Mouse (Mus musculus) neural tube, embryonic 15.5 days (tissue): ENCODE measurements around the gene Rrm2. TPM values are rescaled to one million over a fixed set of nuclear protein-coding genes. Genes with fewer than 3 reads are reported as not detected.

Source experiments
- ATAC-seq: fragments of 200-750 bp; cut with Nextera tagmentation; 2 replicates; pipeline ENCODE4 v1.8.0; 2017; ENCODE audit warnings: mild to moderate bottlenecking, moderate TSS enrichment, moderate library complexity; ENCODE audit not compliant: low FRiP score
- H3K27ac ChIP-seq: fragments of 300-500 bp; sonication (generic); replicated peaks from 2 replicates; pipeline ENCODE4 v1.5.1; 2015; ENCODE audit warnings: mild to moderate bottlenecking, inconsistent platforms
- H3K27me3 ChIP-seq: fragments of 300-500 bp; sonication (generic); replicated peaks from 2 replicates; pipeline ENCODE4 v1.6.1; 2015; ENCODE audit warnings: inconsistent platforms
- H3K36me3 ChIP-seq: fragments of 300-500 bp; sonication (generic); 2 replicates; pipeline ENCODE4 v1.6.1; 2015; ENCODE audit warnings: inconsistent platforms
- H3K4me1 ChIP-seq: fragments of 300-500 bp; sonication (generic); 2 replicates; pipeline ENCODE4 v1.6.1; 2015; ENCODE audit warnings: inconsistent platforms
- H3K4me2 ChIP-seq: fragments of 300-500 bp; sonication (generic); 2 replicates; pipeline ENCODE4 v1.6.1; 2015; ENCODE audit warnings: inconsistent platforms, mild to moderate bottlenecking, moderate library complexity
- H3K4me3 ChIP-seq: fragments of 300-500 bp; sonication (generic); replicated peaks from 2 replicates; pipeline ENCODE4 v1.5.1; 2015; ENCODE audit warnings: mild to moderate bottlenecking, inconsistent platforms
- H3K9ac ChIP-seq: fragments of 300-500 bp; sonication (generic); replicated peaks from 2 replicates; pipeline ENCODE4 v1.6.1; 2015; ENCODE audit warnings: mild to moderate bottlenecking, inconsistent platforms
- H3K9me3 ChIP-seq: fragments of 300-500 bp; sonication (generic); replicated peaks from 2 replicates; pipeline ENCODE4 v1.6.1; 2016; ENCODE audit warnings: inconsistent platforms
- WGBS: fragments of 180-500 bp; shearing (Covaris S2); methylation state at CpG from one replicate; pipeline ENCODE4 v1.1.7; 2015; ENCODE audit warnings: mixed read lengths; 5-methylcytosine and 5-hydroxymethylcytosine counted together
- polyA plus RNA-seq: library from polyadenylated mRNA; unstranded; fragments of >200 nt; fragmentation: Nextera tagmentation; extraction: Ambion mirVana; gene quantifications from 2 replicates; pipeline ENCODE4 v1.2.1, GENCODE M21; 2015

Rrm2 gene
- polyA plus RNA-seq, 1 experiment from 2014 or later, result 42.1 TPM

DNA sequence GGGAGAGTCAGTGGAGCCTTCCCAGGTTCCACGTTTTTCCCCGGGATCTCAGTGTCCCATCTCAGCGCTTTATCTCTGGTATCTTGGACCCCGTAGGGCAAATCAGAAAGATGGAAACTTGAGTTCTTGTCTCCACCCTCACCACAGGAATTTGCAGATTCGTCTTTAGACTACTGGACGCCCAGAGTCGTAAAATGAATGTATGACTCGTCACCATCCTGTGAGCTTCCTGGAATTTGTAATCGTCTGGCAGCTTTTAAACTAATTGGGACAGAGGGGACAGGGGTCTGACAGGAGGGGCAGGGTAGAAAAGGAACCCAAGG is 600 bp upstream of the Rrm2 start:
- H3K9me3 ChIP-seq, result no peaks in the 10 kb centered on the region
- H3K4me3 ChIP-seq, result peak overlapping the region; percentile 79
- H3K4me2 ChIP-seq, result peak overlapping the region; percentile 87
- H3K27me3 ChIP-seq, result peaks cover 12% of the 10 kb centered on the region; the same call in 1 of the 2 replicates
- no peaks in the 10 kb centered on the region for H3K36me3 ChIP-seq
- WGBS, result under 1% methylated on average over 9 of the region's 9 CpGs
- 0 out of 2 replicates have a peak overlapping the region, but pooled peaks have one; percentile 23 for H3K9ac ChIP-seq
- ATAC-seq, result no peak
- H3K4me1 ChIP-seq, result peaks cover 25% of the 10 kb centered on the region
- H3K27ac ChIP-seq, result no peak overlapping the region

DNA sequence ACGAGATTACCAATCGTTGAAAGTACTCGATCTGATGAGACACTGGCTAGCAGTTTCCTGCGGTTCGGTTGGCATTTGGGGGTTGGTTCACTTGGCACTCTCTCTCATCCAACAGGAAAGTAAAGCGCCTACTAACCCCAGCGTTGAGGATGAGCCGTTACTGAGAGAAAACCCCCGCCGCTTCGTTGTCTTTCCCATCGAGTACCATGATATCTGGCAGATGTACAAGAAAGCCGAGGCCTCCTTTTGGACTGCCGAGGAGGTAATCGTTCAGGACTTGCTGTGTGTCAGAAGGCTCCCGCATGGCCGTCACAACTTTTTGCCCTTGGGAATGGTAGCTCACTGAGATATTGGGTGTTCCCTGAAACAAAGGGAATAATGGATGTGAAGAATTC is 780 bp downstream of the Rrm2 start:
- Histone ChIP-seq H3K4me1 (peaks cover 25% of the 10 kb centered on the region), H3K9me3 (no peaks in the 10 kb centered on the region), H3K4me2 (peak overlapping the region; percentile 87), H3K27ac (no peak overlapping the region), H3K36me3 (no peaks in the 10 kb centered on the region), H3K9ac (peak overlapping the region; percentile 68; the same call in 1 of the 2 replicates), H3K4me3 (peak overlapping the region; percentile 79), H3K27me3 (peaks cover 12% of the 10 kb centered on the region; the same call in 1 of the 2 replicates)
- under 1% methylated on average over 17 of the region's 17 CpGs for WGBS
- ATAC-seq, result no peak; the same call in 1 of the 2 replicates

GRCm38 (mm10) chr12:24709409-24709808 is 1.4 kb downstream of the Rrm2 start:
- peak overlapping the region; percentile 87 for H3K4me2 ChIP-seq
- no peaks in the 10 kb centered on the region for H3K36me3 ChIP-seq
- no peak overlapping the region for H3K27ac ChIP-seq
- H3K27me3 ChIP-seq, result peaks cover 12% of the 10 kb centered on the region; the same call in 1 of the 2 replicates
- peaks cover 25% of the 10 kb centered on the region for H3K4me1 ChIP-seq
- ATAC-seq, result no peak
- WGBS, result 21% methylated on average over 6 of the region's 6 CpGs
- H3K9me3 ChIP-seq, result no peaks in the 10 kb centered on the region
- peak overlapping the region; percentile 79 for H3K4me3 ChIP-seq
- H3K9ac ChIP-seq, result 0 out of 2 replicates have a peak overlapping the region, but pooled peaks have one; percentile 18

- no peak overlapping the region for H3K9ac ChIP-seq
- no peak for ATAC-seq
- WGBS, result 29% methylated on average over 5 of the region's 5 CpGs
These were observed 1.9 kb downstream of the Rrm2 start for GRCm38 (mm10) chr12:24709831-24710508.

GRCm38 (mm10) chr12:24710672-24711071 is 2.6 kb downstream of the Rrm2 start:
- Histone ChIP-seq H3K9ac (no peak overlapping the region), H3K4me1 (peaks cover 25% of the 10 kb centered on the region), H3K4me3 (no peak overlapping the region), H3K36me3 (no peaks in the 10 kb centered on the region), H3K27ac (0 out of 2 replicates have a peak overlapping the region, but pooled peaks have one; percentile 18), H3K27me3 (peaks cover 12% of the 10 kb centered on the region; the same call in 1 of the 2 replicates), H3K4me2 (no peak overlapping the region), H3K9me3 (no peaks in the 10 kb centered on the region)
- no peak for ATAC-seq
- WGBS, result 60% methylated on average over 5 of the region's 5 CpGs

More at GRCm38 (mm10) chr12:24709831-24710508, 1.9 kb downstream of the Rrm2 start:
- Histone ChIP-seq H3K27ac (0 out of 2 replicates have a peak overlapping the region, but pooled peaks have one; percentile 18), H3K4me3 (no peak overlapping the region), H3K9me3 (no peaks in the 10 kb centered on the region), H3K27me3 (peaks cover 12% of the 10 kb centered on the region; the same call in 1 of the 2 replicates), H3K4me2 (peak overlapping the region; percentile 87; the same call in 1 of the 2 replicates), H3K36me3 (no peaks in the 10 kb centered on the region), H3K4me1 (peaks cover 25% of the 10 kb centered on the region)

GRCm38 (mm10) chr12:24712396-24712795 is 4.4 kb downstream of the Rrm2 start:
- peaks cover 19% of the 10 kb centered on the region for H3K4me1 ChIP-seq
- peaks cover 2% of the 10 kb centered on the region; the same call in 1 of the 2 replicates for H3K27me3 ChIP-seq
- no peak overlapping the region for H3K9ac ChIP-seq
- no peak for ATAC-seq
- WGBS, result 89% methylated on average over 8 of the region's 8 CpGs
- H3K4me2 ChIP-seq, result no peak overlapping the region
- no peak overlapping the region for H3K27ac ChIP-seq
- H3K4me3 ChIP-seq, result no peak overlapping the region
- H3K9me3 ChIP-seq, result no peaks in the 10 kb centered on the region
- no peaks in the 10 kb centered on the region for H3K36me3 ChIP-seq

DNA sequence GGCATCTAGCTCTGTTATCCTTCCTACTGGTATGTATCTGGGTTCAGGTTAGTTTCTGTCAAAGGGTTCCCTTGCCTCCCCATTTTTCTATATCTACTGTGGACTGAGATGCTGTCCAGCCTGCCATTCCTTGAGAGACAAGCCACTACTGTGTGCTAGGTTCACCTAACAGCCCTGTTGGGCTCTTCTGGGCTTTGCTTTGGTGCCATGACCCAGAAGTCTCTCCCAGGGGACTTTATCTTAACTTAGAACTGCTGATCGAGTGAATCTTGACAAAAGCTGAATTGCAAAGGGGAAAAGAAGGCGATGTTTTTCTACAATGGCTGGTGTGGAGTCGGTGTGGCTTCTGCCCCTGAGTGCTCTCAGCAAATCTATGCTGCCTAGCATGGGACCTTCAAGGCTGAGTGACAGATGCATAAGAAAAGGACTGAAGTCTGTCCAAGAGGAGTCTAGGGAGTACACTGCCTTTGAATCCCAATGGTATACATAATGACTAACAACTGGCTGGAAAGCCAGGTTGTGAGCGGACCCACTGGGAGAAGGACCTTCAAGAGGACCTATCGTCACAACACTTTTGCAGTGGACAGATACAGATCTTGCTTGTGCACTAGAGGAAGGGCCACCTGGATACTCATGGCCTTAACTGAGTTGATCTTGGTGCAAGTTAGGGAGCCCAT is 6.7 kb downstream of the Rrm2 start:
- no peaks in the 10 kb centered on the region for H3K9me3 ChIP-seq
- no peak overlapping the region for H3K27ac ChIP-seq
- no peaks in the 10 kb centered on the region for H3K27me3 ChIP-seq
- no peaks in the 10 kb centered on the region for H3K36me3 ChIP-seq
- whole genome bisulfite sequencing, result 78% methylated on average over 5 of the region's 5 CpGs
- H3K4me3 ChIP-seq, result no peak overlapping the region
- no peak overlapping the region for H3K9ac ChIP-seq
- peaks cover 3% of the 10 kb centered on the region; the same call in 1 of the 2 replicates for H3K4me1 ChIP-seq
- H3K4me2 ChIP-seq, result no peak overlapping the region
- ATAC-seq, result no peak

DNA sequence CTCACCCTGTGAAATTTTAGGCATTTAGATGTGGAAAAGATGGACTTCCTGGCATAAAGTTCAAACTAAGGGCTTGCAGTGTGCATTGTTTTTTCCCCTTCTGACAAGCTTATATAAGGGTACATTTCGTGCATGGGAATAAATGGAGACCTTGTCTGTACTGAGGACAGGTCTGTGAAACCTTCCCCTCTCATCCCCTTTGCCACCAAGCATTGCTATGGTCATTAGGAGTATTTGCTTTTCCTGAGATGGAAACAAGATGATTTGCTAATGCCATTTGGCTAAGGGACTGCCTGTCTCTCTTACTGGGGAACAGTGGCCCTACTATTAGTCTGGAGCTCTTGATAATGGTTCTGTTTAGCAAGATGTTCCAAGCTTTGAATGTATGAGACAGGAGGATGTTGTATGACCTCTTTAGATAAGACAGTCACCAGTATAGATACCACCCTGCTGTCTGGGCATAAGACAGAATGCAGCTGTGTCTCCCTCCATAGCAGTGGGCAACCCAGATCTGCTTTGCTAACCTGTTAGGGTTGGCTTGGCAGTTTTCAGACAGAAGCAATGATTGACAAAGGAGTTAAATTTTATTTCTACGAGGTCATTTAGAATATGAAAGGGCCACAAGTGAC is 7.3 kb downstream of the Rrm2 start:
- no peaks in the 10 kb centered on the region for H3K9me3 ChIP-seq
- H3K4me1 ChIP-seq, result peaks cover 1% of the 10 kb centered on the region; the same call in 1 of the 2 replicates
- H3K27me3 ChIP-seq, result no peaks in the 10 kb centered on the region
- ATAC-seq, result no peak
- H3K9ac ChIP-seq, result no peak overlapping the region
- H3K36me3 ChIP-seq, result no peaks in the 10 kb centered on the region
- H3K4me2 ChIP-seq, result no peak overlapping the region
- 66% methylated on average over 2 of the region's 2 CpGs for WGBS
- no peak overlapping the region for H3K4me3 ChIP-seq
- no peak overlapping the region for H3K27ac ChIP-seq

- no peaks in the 10 kb centered on the region for H3K27me3 ChIP-seq
- no peak overlapping the region for H3K9ac ChIP-seq
- H3K9me3 ChIP-seq, result no peaks in the 10 kb centered on the region
- 50% methylated on average over 4 of the region's 4 CpGs for WGBS
- no peak overlapping the region for H3K4me2 ChIP-seq
- H3K27ac ChIP-seq, result no peak overlapping the region
- no peaks in the 10 kb centered on the region for H3K4me1 ChIP-seq
- ATAC-seq, result peak; percentile 59; the same call in 1 of the 2 replicates
- no peaks in the 10 kb centered on the region for H3K36me3 ChIP-seq
- H3K4me3 ChIP-seq, result no peak overlapping the region
These were observed 8.8 kb downstream of the Rrm2 start for GRCm38 (mm10) chr12:24716721-24717301.

- ATAC-seq, result no peak
- no peak overlapping the region; the same call in 1 of the 2 replicates for H3K27ac ChIP-seq
- no peaks in the 10 kb centered on the region for H3K27me3 ChIP-seq
- H3K9ac ChIP-seq, result no peak overlapping the region
- H3K4me3 ChIP-seq, result no peak overlapping the region
- H3K4me1 ChIP-seq, result peaks cover 8% of the 10 kb centered on the region
- no peak overlapping the region for H3K4me2 ChIP-seq
- 61% methylated on average over 2 of the region's 2 CpGs for WGBS
- no peaks in the 10 kb centered on the region for H3K36me3 ChIP-seq
- H3K9me3 ChIP-seq, result 0 out of 2 replicates have a peak, but pooled peaks cover 5% of the 10 kb centered on the region
These were observed 15.4 kb downstream of the Rrm2 start for GRCm38 (mm10) chr12:24723434-24723833.

DNA sequence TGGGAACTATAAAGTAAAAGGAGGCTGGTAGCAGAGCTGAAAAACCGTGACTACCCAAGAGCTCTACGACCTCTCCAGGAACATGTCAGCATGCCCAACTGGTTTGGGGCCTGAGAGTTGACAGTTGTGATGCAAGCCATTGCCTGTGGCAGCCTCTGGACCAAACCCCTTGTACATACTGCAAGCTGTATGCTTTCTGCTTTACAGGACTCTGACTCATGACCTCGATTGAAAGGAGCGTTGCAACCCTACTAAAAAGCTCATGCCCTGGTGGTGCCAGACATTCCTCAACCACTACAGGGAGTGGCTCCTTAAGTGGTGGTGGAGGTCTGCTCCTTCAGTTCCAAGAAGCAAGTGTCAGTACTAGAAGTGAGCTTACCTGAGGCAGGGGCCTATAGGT is 15.8 kb downstream of the Rrm2 start:
- ATAC-seq, result peak; percentile 21; the same call in 1 of the 2 replicates
- H3K9me3 ChIP-seq, result 0 out of 2 replicates have a peak, but pooled peaks cover 5% of the 10 kb centered on the region
- H3K4me3 ChIP-seq, result no peak overlapping the region
- H3K27me3 ChIP-seq, result no peaks in the 10 kb centered on the region
- 59% methylated on average over 4 of the region's 4 CpGs for WGBS
- peak overlapping the region; percentile 66 for H3K27ac ChIP-seq
- H3K36me3 ChIP-seq, result no peaks in the 10 kb centered on the region
- H3K9ac ChIP-seq, result no peak overlapping the region
- H3K4me1 ChIP-seq, result peaks cover 8% of the 10 kb centered on the region
- no peak overlapping the region for H3K4me2 ChIP-seq
